Mouse (Mus musculus) ES-Bruce4 (cell line): Measurements from ENCODE around the gene Fcrl5. TPM values are rescaled to one million over a fixed set of nuclear protein-coding genes. Genes with fewer than 3 reads are reported as not detected.

Source experiments
- H3K27ac ChIP-seq: 2 replicates; pipeline ENCODE4 v1.5.1; 2012; ENCODE audit warnings: low read length, inconsistent platforms; ENCODE audit not compliant: insufficient read depth
- H3K27me3 ChIP-seq: 2 replicates; pipeline ENCODE4 v1.6.1; 2012; ENCODE audit warnings: mild to moderate bottlenecking, low read length, inconsistent platforms; ENCODE audit not compliant: control insufficient read depth, poor library complexity, insufficient read depth, severe bottlenecking
- H3K36me3 ChIP-seq: 2 replicates; pipeline ENCODE4 v1.6.1; 2012; ENCODE audit warnings: inconsistent platforms, mild to moderate bottlenecking, low read length, moderate library complexity; ENCODE audit not compliant: control insufficient read depth, poor library complexity, insufficient read depth, severe bottlenecking
- H3K4me1 ChIP-seq: one replicate; pipeline ENCODE4 v1.8.1; 2011; ENCODE audit warnings: low read length; ENCODE audit not compliant: control insufficient read depth, insufficient read depth
- H3K4me3 ChIP-seq: 2 replicates; pipeline ENCODE4 v1.5.1; 2011; ENCODE audit warnings: low read depth, mild to moderate bottlenecking, low read length
- H3K9ac ChIP-seq: 2 replicates; pipeline ENCODE4 v1.6.1; 2012; ENCODE audit warnings: low read depth, mild to moderate bottlenecking, inconsistent platforms; ENCODE audit not compliant: poor library complexity, severe bottlenecking
- H3K9me3 ChIP-seq: replicated peaks from 2 replicates; pipeline ENCODE4 v1.6.1; 2012; ENCODE audit warnings: mild to moderate bottlenecking, low read length, inconsistent platforms; ENCODE audit not compliant: control insufficient read depth, poor library complexity, insufficient read depth, severe bottlenecking
- CTCF ChIP-seq: IDR thresholded peaks from one replicate; pipeline ENCODE4 v1.8.1; 2011; ENCODE audit warnings: low read depth, low read length
- EP300 ChIP-seq: IDR thresholded peaks from 2 replicates; pipeline ENCODE4 v1.6.1; 2011; ENCODE audit warnings: low read depth, low read length; ENCODE audit not compliant: insufficient read depth
- POLR2A ChIP-seq: IDR thresholded peaks from one replicate; pipeline ENCODE4 v1.8.1; 2011; ENCODE audit warnings: low read length; ENCODE audit not compliant: insufficient read depth
- polyA plus RNA-seq: library from polyadenylated mRNA; stranded (reverse); fragments of >200 nt; gene quantifications from 2 replicates; pipeline ENCODE4 v1.2.4, GENCODE M21; 2011; ENCODE audit warnings: low read depth; ENCODE audit not compliant: missing spikeins, insufficient read depth, insufficient read length

The Fcrl5 gene
- polyA plus RNA-seq, 1 experiment, result not detected

GRCm38 (mm10) chr3:87509061-87509460 is 73.5 kb downstream of the Fcrl5 start:
- Histone ChIP-seq H3K9me3 (no peaks in the 10 kb centered on the region), H3K4me3 (no peak overlapping the region), H3K9ac (no peak overlapping the region), H3K27ac (no peak overlapping the region), H3K27me3 (no peaks in the 10 kb centered on the region), H3K36me3 (no peaks in the 10 kb centered on the region), H3K4me1 (no peaks in the 10 kb centered on the region)
- TF ChIP-seq CTCF, result no peak
- no peak for TF ChIP-seq EP300
- no peak for TF ChIP-seq POLR2A

- TF ChIP-seq EP300 (no peak), CTCF (no peak), POLR2A (no peak)
- H3K4me1 ChIP-seq, result peaks cover 1% of the 10 kb centered on the region
These were observed 75.3 kb downstream of the Fcrl5 start for GRCm38 (mm10) chr3:87510832-87511231.

GRCm38 (mm10) chr3:87511971-87512765 is 76.6 kb downstream of the Fcrl5 start:
- no peaks in the 10 kb centered on the region for H3K27me3 ChIP-seq
- H3K36me3 ChIP-seq, result no peaks in the 10 kb centered on the region
- H3K4me1 ChIP-seq, result peaks cover 1% of the 10 kb centered on the region
- no peak overlapping the region for H3K27ac ChIP-seq
- peak overlapping the region; percentile 29 for H3K4me3 ChIP-seq
- TF ChIP-seq EP300, result no peak
- no peak for TF ChIP-seq POLR2A
- TF ChIP-seq CTCF, result no peak
- H3K9me3 ChIP-seq, result no peaks in the 10 kb centered on the region
- no peak overlapping the region for H3K9ac ChIP-seq

More at GRCm38 (mm10) chr3:87510832-87511231, 75.3 kb downstream of the Fcrl5 start:
- Histone ChIP-seq H3K27ac (no peak overlapping the region), H3K36me3 (no peaks in the 10 kb centered on the region), H3K27me3 (no peaks in the 10 kb centered on the region), H3K9me3 (no peaks in the 10 kb centered on the region), H3K9ac (no peak overlapping the region), H3K4me3 (no peak overlapping the region)

GRCm38 (mm10) chr3:87515567-87516081 is 80.1 kb downstream of the Fcrl5 start:
- peaks cover 1% of the 10 kb centered on the region for H3K4me1 ChIP-seq
- H3K4me3 ChIP-seq, result no peak overlapping the region
- no peaks in the 10 kb centered on the region for H3K27me3 ChIP-seq
- no peaks in the 10 kb centered on the region for H3K9me3 ChIP-seq
- no peak for TF ChIP-seq CTCF
- TF ChIP-seq EP300, result no peak
- TF ChIP-seq POLR2A, result no peak
- H3K9ac ChIP-seq, result no peak overlapping the region
- H3K36me3 ChIP-seq, result no peaks in the 10 kb centered on the region
- no peak overlapping the region for H3K27ac ChIP-seq

GRCm38 (mm10) chr3:87518425-87518824 is 82.9 kb downstream of the Fcrl5 start:
- TF ChIP-seq POLR2A, result no peak
- no peak for TF ChIP-seq CTCF
- no peak for TF ChIP-seq EP300
- Histone ChIP-seq H3K27ac (no peak overlapping the region), H3K36me3 (no peaks in the 10 kb centered on the region), H3K9me3 (no peaks in the 10 kb centered on the region), H3K4me3 (no peak overlapping the region), H3K9ac (no peak overlapping the region), H3K27me3 (no peaks in the 10 kb centered on the region), H3K4me1 (peaks cover 1% of the 10 kb centered on the region)

- TF ChIP-seq EP300 (no peak), CTCF (no peak), POLR2A (no peak)
- Histone ChIP-seq H3K9me3 (no peaks in the 10 kb centered on the region), H3K4me3 (no peak overlapping the region), H3K27ac (no peak overlapping the region), H3K36me3 (no peaks in the 10 kb centered on the region), H3K9ac (no peak overlapping the region), H3K4me1 (no peaks in the 10 kb centered on the region), H3K27me3 (no peaks in the 10 kb centered on the region)
These were observed 85.6 kb downstream of the Fcrl5 start for GRCm38 (mm10) chr3:87521126-87521525.
